Mouse (Mus musculus) CH12.LX (cell line): Measurements from ENCODE around the gene Zfp30. TPM values are rescaled to one million over a fixed set of nuclear protein-coding genes. Genes with fewer than 3 reads are reported as not detected.

Experiments used
- DNase-seq: peaks from one replicate; pipeline ENCODE4 v3.0.0-alpha.2; 2013; ENCODE audit errors: extremely low read depth
- H3K27ac ChIP-seq: 2 replicates; pipeline ENCODE4 v1.5.1; 2012; ENCODE audit warnings: low read depth, mild to moderate bottlenecking, control low read depth, moderate library complexity; ENCODE audit not compliant: insufficient read depth
- H3K27me3 ChIP-seq: replicated peaks from 2 replicates; pipeline ENCODE3; 2012; ENCODE audit warnings: inconsistent platforms
- H3K36me3 ChIP-seq, 2 experiments: replicated peaks in 1 of 2; 2 replicates each; pipeline versions ENCODE3 to v1.6.1; 2012; ENCODE audit warnings: inconsistent platforms in 1 of 2, low read length in 1 of 2, mild to moderate bottlenecking in 1 of 2, mixed read lengths in 1 of 2, moderate library complexity in 1 of 2; ENCODE audit not compliant: control insufficient read depth in 1 of 2, insufficient read depth in 1 of 2
- H3K4me1 ChIP-seq, 2 experiments: 2 replicates each; pipeline ENCODE4 v1.6.1; 2012; ENCODE audit warnings: inconsistent platforms in 1 of 2, moderate library complexity in 1 of 2; ENCODE audit not compliant: insufficient read depth in 2 of 2, control insufficient read depth in 1 of 2
- H3K4me2 ChIP-seq: 2 replicates; pipeline ENCODE4 v1.6.1; 2012; ENCODE audit warnings: low read depth, mild to moderate bottlenecking, control low read depth; ENCODE audit not compliant: poor library complexity, insufficient read depth, severe bottlenecking
- H3K4me3 ChIP-seq, 3 experiments: fragments of 150-350 bp in 1 of 3; sonication (generic) in 1 of 3; replicated peaks in 1 of 3; 2 replicates each; pipeline versions ENCODE3 to v1.5.1; 2011 to 2012; ENCODE audit warnings: low read depth in 2 of 3, low read length in 2 of 3, mild to moderate bottlenecking in 2 of 3, moderate library complexity in 2 of 3, control low read depth in 1 of 3, improper control_type of control experiment in 1 of 3, inconsistent platforms in 1 of 3, mixed read lengths in 1 of 3; ENCODE audit not compliant: poor library complexity in 1 of 3
- H3K79me2 ChIP-seq: replicated peaks from 2 replicates; pipeline ENCODE4 v1.6.1; 2012; ENCODE audit warnings: mild to moderate bottlenecking, moderate library complexity; ENCODE audit not compliant: control insufficient read depth, poor library complexity, insufficient read depth, severe bottlenecking; ENCODE audit errors: extremely low read depth
- H3K9ac ChIP-seq: 2 replicates; pipeline ENCODE4 v1.6.1; 2012; ENCODE audit warnings: low read depth, mild to moderate bottlenecking, control low read depth, moderate library complexity; ENCODE audit not compliant: insufficient read depth
- H3K9me3 ChIP-seq: replicated peaks from 2 replicates; pipeline ENCODE3; 2012; ENCODE audit warnings: low read length, inconsistent platforms, mixed read lengths
- CHD1 ChIP-seq: IDR thresholded peaks from 2 replicates; pipeline ENCODE4 v1.6.1; 2012; ENCODE audit warnings: low read depth, low read length, improper control_type of control experiment, inconsistent platforms
- CTCF ChIP-seq, 2 experiments: IDR thresholded peaks in 1 of 2; conservative IDR thresholded peaks in 1 of 2; 2 replicates each; pipeline ENCODE4 v1.5.1; 2011 to 2012; ENCODE audit warnings: low read depth in 2 of 2, low read length in 2 of 2, improper control_type of control experiment in 1 of 2, inconsistent platforms in 1 of 2, mild to moderate bottlenecking in 1 of 2, moderate library complexity in 1 of 2
- ELF1 ChIP-seq: IDR thresholded peaks from 2 replicates; pipeline ENCODE4 v1.6.1; 2014; ENCODE audit warnings: low read depth, mild to moderate bottlenecking, inconsistent platforms, low read length, improper control_type of control experiment
- EP300 ChIP-seq: IDR thresholded peaks from 2 replicates; pipeline ENCODE4 v1.6.1; 2011; ENCODE audit warnings: low read length, improper control_type of control experiment
- ETS1 ChIP-seq: conservative IDR thresholded peaks from 2 replicates; pipeline ENCODE4 v1.6.1; 2012; ENCODE audit warnings: low read depth, mild to moderate bottlenecking, inconsistent platforms, low read length, improper control_type of control experiment, moderate library complexity
- GABPA ChIP-seq: IDR thresholded peaks from 2 replicates; pipeline ENCODE4 v1.6.1; 2012; ENCODE audit warnings: low read depth, low read length, improper control_type of control experiment, inconsistent platforms; ENCODE audit not compliant: insufficient replicate concordance
- HCFC1 ChIP-seq: IDR thresholded peaks from 2 replicates; pipeline ENCODE4 v1.6.1; 2012; ENCODE audit warnings: low read depth, mild to moderate bottlenecking, inconsistent platforms, low read length, improper control_type of control experiment
- IRF4 ChIP-seq: IDR thresholded peaks from 2 replicates; pipeline ENCODE4 v1.6.1; 2014; ENCODE audit warnings: low read depth, mild to moderate bottlenecking, inconsistent platforms, low read length, improper control_type of control experiment
- JUN ChIP-seq: IDR thresholded peaks from 2 replicates; pipeline ENCODE4 v1.6.1; 2011; ENCODE audit warnings: low read depth, mild to moderate bottlenecking, low read length, improper control_type of control experiment, moderate library complexity; ENCODE audit not compliant: insufficient read depth
- KAT2A ChIP-seq: IDR thresholded peaks from 2 replicates; pipeline ENCODE4 v1.6.1; 2012; ENCODE audit warnings: low read length, improper control_type of control experiment, inconsistent platforms; ENCODE audit not compliant: insufficient replicate concordance
- MAFK ChIP-seq: IDR thresholded peaks from 2 replicates; pipeline ENCODE4 v1.6.1; 2011; ENCODE audit warnings: low read length, improper control_type of control experiment; ENCODE audit not compliant: insufficient replicate concordance
- MAX ChIP-seq: IDR thresholded peaks from 2 replicates; pipeline ENCODE4 v1.6.1; 2011; ENCODE audit warnings: low read length, improper control_type of control experiment
- MEF2A ChIP-seq: IDR thresholded peaks from 2 replicates; pipeline ENCODE4 v1.6.1; 2014; ENCODE audit warnings: low read depth, mild to moderate bottlenecking, inconsistent platforms, low read length, improper control_type of control experiment, borderline replicate concordance
- MXI1 ChIP-seq: IDR thresholded peaks from 2 replicates; pipeline ENCODE4 v1.6.1; 2011; ENCODE audit warnings: mild to moderate bottlenecking, low read depth, low read length, improper control_type of control experiment
- MYC ChIP-seq: IDR thresholded peaks from 2 replicates; pipeline ENCODE4 v1.6.1; 2011; ENCODE audit warnings: low read depth, mild to moderate bottlenecking, improper control_type of control experiment, low read length
- NRF1 ChIP-seq: IDR thresholded peaks from 2 replicates; pipeline ENCODE4 v1.6.1; 2014; ENCODE audit warnings: low read depth, mild to moderate bottlenecking, inconsistent platforms, low read length, improper control_type of control experiment, moderate library complexity
- PAX5 ChIP-seq: IDR thresholded peaks from 2 replicates; pipeline ENCODE4 v1.6.1; 2012; ENCODE audit warnings: low read length, inconsistent platforms, mixed read lengths
- POLR2A ChIP-seq: IDR thresholded peaks from 2 replicates; pipeline ENCODE4 v1.6.1; 2011; ENCODE audit warnings: low read depth, mild to moderate bottlenecking, improper control_type of control experiment, low read length
- POLR2AphosphoS2 ChIP-seq: IDR thresholded peaks from 2 replicates; pipeline ENCODE4 v1.6.1; 2011; ENCODE audit warnings: low read depth, low read length, improper control_type of control experiment
- SIN3A ChIP-seq: IDR thresholded peaks from 2 replicates; pipeline ENCODE4 v1.6.1; 2012; ENCODE audit warnings: low read length, improper control_type of control experiment, inconsistent platforms
- SMC3 ChIP-seq: IDR thresholded peaks from 2 replicates; pipeline ENCODE4 v1.6.1; 2011; ENCODE audit warnings: low read depth, low read length, improper control_type of control experiment
- TBP ChIP-seq: conservative IDR thresholded peaks from 2 replicates; pipeline ENCODE4 v1.6.1; 2011; ENCODE audit warnings: low read depth, low read length, improper control_type of control experiment
- TCF12 ChIP-seq: IDR thresholded peaks from 2 replicates; pipeline ENCODE4 v1.6.1; 2014; ENCODE audit warnings: low read depth, mild to moderate bottlenecking, inconsistent platforms, low read length, improper control_type of control experiment
- UBTF ChIP-seq: IDR thresholded peaks from 2 replicates; pipeline ENCODE4 v1.6.1; 2012; ENCODE audit warnings: low read depth, mild to moderate bottlenecking, inconsistent platforms, low read length, improper control_type of control experiment, moderate library complexity
- USF1 ChIP-seq: IDR thresholded peaks from 2 replicates; pipeline ENCODE4 v1.6.1; 2014; ENCODE audit warnings: low read depth, mild to moderate bottlenecking, inconsistent platforms, low read length, improper control_type of control experiment
- USF2 ChIP-seq: conservative IDR thresholded peaks from 2 replicates; pipeline ENCODE4 v1.6.1; 2011; ENCODE audit warnings: low read depth, low read length, improper control_type of control experiment
- ZKSCAN1 ChIP-seq: IDR thresholded peaks from 2 replicates; pipeline ENCODE4 v1.6.1; 2012; ENCODE audit warnings: low read depth, inconsistent platforms, low read length, improper control_type of control experiment, borderline replicate concordance
- ZMIZ1 ChIP-seq: IDR thresholded peaks from 2 replicates; pipeline ENCODE4 v1.6.1; 2012; ENCODE audit warnings: low read depth, mild to moderate bottlenecking, inconsistent platforms, low read length, improper control_type of control experiment
- dilution Hi-C: fragments of 300-500 bp; cut with MboI; formaldehyde crosslinking; loops from 2 replicates; pipeline ENCODE4 v1.14.3; 2020; ENCODE audit warnings: low sequenced_read_pairs; ENCODE audit not compliant: extremely low pct_unique_long_range_greater_than_20kb, extremely low pct_ligation_motif_present
- in situ Hi-C: fragments of 300-500 bp; cut with MboI; formaldehyde crosslinking; loops from 3 replicates; pipeline ENCODE4 v1.14.3; 2019; ENCODE audit warnings: low sequenced_read_pairs, low pct_ligation_motif_present, low pct_unique_long_range_greater_than_20kb, mixed read lengths
- polyA plus RNA-seq: library from polyadenylated mRNA; unstranded; fragments of >175 nt; gene quantifications from 2 replicates; pipeline ENCODE4 v1.2.1, GENCODE M21; 2012; ENCODE audit warnings: low read depth; ENCODE audit not compliant: insufficient read length
- total RNA-seq, 2 experiments: library from RNA; depleted of rRNA; stranded (reverse); fragments of 300-350 nt in 1 of 2; fragments of >200 nt in 1 of 2; gene quantifications; 2 replicates each; pipeline ENCODE4 v1.2.3; 2012 to 2014

Zfp30 gene
- total and polyA plus RNA-seq, 3 experiments, result 0.54 to 0.76 (median 0.76) TPM

DNA sequence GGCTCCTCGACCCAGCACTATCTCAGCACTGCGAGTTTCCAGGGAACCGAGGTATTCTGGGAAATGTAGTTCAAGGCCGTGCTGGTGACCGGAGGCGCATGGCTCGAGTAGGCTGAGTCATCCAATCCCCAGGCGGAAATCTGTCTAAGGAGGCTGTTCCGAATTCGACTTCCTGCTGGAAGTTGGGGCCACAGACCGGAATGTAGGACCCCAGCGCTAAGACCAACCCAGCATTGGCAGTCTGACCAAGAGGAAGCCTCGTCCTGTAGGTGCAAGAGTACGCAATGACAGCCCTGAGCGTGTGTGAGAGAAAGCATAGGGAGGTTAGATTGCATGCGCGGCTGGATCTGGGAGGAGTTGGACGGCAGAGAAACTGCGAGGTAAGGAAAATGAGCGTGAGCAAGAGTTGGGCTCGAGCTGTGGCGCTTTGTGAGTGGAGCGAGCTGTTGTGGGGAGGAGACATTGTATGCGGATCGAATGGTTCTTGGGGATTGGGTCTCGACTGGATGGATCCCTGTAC is 32.2 kb downstream of the Zfp30 start, which contains the start of gene Zfp790 (continued):
- TF ChIP-seq GABPA, result peak; percentile 32; the same call in 1 of the 2 replicates
- no peak for TF ChIP-seq POLR2AphosphoS2
- peak; percentile 91; the same call in 1 of the 2 replicates for TF ChIP-seq KAT2A
- TF ChIP-seq HCFC1, result peak; percentile 98
- peak; percentile 50; the same call in 1 of the 2 replicates for TF ChIP-seq TCF12
- no peak for TF ChIP-seq CHD1
- no peak for TF ChIP-seq UBTF
- TF ChIP-seq MYC, result peak; percentile 90
- TF ChIP-seq IRF4, result peak; percentile 36; the same call in 1 of the 2 replicates
- TF ChIP-seq POLR2A, result peak; percentile 76
- peak; percentile 42; the same call in 1 of the 2 replicates for TF ChIP-seq TBP
- peak; percentile 22; the same call in 1 of the 2 replicates for TF ChIP-seq MEF2A
- TF ChIP-seq PAX5, result no peak
- TF ChIP-seq NRF1, result peak; percentile 57
- no peak for TF ChIP-seq JUN
- peak; percentile 87 for TF ChIP-seq MXI1
- peak; percentile 86 for TF ChIP-seq ELF1

DNA sequence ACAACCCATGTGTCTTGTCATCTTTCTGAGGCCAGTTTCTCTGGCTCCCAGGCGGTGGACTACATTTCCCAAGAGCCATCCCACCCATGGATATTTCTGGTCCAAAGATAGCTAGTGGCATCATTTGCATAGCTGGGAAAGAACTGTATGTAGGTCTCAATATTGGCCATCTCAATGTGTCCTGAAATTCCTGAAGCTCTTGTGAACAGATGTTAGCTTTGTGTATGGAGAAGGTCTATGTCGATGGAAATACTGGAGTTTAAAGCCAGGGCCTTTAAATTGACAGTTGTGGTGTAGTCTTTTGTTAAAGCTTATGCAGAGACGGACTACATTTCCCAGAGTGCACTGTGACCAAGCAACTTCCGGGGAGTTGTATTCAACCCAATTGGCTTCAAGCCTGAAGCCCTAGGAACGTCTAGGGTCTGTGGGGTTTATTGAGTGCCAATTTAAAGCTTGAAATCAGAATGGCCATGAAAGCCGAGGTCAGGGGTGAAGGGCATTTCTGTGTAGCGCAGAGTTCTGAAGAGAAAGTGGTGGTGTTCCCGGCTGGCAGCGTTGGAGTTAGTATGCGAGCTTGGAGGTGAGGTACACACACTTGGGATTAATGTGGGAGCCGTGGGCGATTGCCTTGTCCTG is 34.9 kb downstream of the Zfp30 start:
- peaks cover 25% of the 10 kb centered on the region for H3K79me2 ChIP-seq
- peaks cover 10 to 39% of the 10 kb centered on the region in 2 experiments for H3K36me3 ChIP-seq
- in situ Hi-C loops, result no loop called here
- no peaks in the 10 kb centered on the region for H3K9me3 ChIP-seq
- peak overlapping the region; percentile 98 for H3K4me2 ChIP-seq
- H3K9ac ChIP-seq, result peak overlapping the region; percentile 75
- no peaks in the 10 kb centered on the region for H3K27me3 ChIP-seq
- peaks cover 9 to 40% of the 10 kb centered on the region in 2 experiments for H3K4me1 ChIP-seq
- peak overlapping the region; percentile 65 to 82 (median 68) for H3K4me3 ChIP-seq
- H3K27ac ChIP-seq, result no peak overlapping the region
- dilution Hi-C loops, result no loop called here
- peak; percentile 73 for DNase-seq
- peak; percentile 81 for TF ChIP-seq SIN3A
- no peak for TF ChIP-seq ETS1
- no peak for TF ChIP-seq CTCF (conservative IDR thresholded peaks at IDR 0.05 in 1 of 2, IDR thresholded peaks at IDR 0.05 in 1 of 2; ENCODE audit: low read depth in 2 of 2, low read length in 2 of 2)
- TF ChIP-seq ZKSCAN1, result no peak
- TF ChIP-seq EP300, result no peak
- TF ChIP-seq CHD1, result no peak
- TF ChIP-seq HCFC1, result peak; percentile 98
- no peak for TF ChIP-seq IRF4
- peak; percentile 90 for TF ChIP-seq ELF1
- TF ChIP-seq MAFK, result no peak
- TF ChIP-seq MXI1, result no peak
- TF ChIP-seq USF1, result no peak
- peak; percentile 94; the same call in 1 of the 2 replicates for TF ChIP-seq KAT2A
- peak; percentile 33 for TF ChIP-seq POLR2A
- TF ChIP-seq MYC, result no peak
- TF ChIP-seq MAX, result no peak
- no peak for TF ChIP-seq USF2
- TF ChIP-seq GABPA, result peak; percentile 34; the same call in 1 of the 2 replicates
- no peak for TF ChIP-seq ZMIZ1
- no peak for TF ChIP-seq SMC3
